Mouse (Mus musculus): Measurements from ENCODE around the gene Hp1bp3.

The Hp1bp3 gene

DNA sequence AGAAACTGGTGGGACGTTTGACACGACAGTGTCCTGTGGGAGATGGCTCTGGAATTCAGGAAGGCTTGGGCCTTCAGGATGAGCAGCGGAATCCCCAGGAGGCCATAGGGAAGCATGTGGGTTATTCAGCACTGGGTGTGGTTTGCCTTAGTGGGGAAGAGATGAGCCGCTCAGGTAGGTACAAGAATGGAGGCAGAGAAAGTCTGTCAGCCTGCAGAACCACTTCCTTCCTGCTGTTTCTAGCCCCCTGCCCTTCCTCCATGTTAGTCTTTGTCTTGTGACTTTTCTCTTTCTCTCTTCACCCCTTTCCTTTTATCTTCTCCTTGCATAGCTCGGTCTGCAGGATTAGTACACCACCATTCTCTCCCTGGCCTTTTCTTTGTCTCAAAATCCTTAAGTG is 6.3 kb downstream of the Hp1bp3 start:
- DNase-seq (ENCODE audit: low spot score in 2 of 2): no peak

DNA sequence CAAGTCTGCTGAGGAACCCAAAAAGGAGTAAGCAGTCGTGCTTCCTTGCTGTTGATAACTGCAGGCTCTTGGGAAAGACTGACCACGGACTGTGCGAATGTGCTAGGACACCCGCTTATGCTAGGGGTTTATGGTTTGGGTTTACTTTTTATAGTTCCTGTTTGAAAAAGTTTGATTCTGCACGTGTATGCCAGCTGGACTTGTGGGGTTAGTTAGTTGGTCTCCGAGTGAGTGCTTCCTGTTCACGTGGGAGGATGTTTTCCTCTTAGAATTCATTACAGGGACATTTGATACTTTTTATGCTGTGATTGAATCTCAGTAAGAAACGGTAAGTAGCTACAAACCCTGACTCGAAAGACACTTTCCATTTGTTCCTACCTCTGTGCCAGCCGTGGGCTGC is 7.5 kb downstream of the Hp1bp3 start:
- no peak for DNase-seq (ENCODE audit: low spot score in 2 of 2)

DNA sequence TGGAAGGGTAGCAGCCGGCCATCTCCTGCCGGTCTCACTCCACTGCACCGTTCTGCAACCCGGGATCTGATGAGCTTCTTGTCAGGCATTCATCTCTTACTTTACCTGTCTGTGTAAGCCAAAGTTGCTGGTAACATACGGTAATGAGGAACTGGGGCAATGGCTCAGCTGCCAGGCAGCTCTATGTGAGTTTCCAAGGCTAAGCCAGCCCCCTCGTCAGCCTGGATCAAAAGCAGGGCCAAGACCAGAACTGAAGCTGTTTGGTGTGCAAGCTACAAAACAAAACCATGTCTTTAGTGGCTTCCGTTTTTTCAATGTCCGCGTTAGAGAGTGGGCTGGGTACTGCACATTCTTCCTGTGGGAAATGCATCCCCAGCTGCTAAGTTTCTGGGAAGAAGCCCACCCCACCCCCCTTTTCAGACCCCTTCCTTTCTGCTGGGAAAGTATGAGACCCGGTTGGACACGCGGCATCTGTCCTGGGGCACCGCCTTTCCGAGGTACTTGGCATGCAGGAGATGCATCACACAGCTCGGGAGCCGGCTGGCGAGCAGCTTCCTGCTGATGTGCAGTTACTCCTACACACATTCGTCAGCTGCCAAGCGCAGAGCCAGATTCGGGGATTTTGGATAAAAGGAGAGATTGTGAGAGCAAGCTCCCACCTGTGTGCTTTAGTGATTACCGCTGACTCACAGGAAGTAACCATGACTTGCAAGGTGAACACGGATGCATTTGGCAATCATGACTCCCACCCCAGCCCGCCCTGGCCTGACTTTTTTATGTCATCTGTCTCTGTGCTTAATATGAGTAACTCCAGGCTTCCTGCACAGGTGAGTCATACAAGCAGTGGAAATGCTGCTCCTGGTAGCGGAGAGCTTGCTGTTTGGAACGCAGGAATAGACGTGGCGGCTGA is 30.9 kb downstream of the Hp1bp3 start:
- no peak for DNase-seq (ENCODE audit: low spot score in 2 of 2)

DNA sequence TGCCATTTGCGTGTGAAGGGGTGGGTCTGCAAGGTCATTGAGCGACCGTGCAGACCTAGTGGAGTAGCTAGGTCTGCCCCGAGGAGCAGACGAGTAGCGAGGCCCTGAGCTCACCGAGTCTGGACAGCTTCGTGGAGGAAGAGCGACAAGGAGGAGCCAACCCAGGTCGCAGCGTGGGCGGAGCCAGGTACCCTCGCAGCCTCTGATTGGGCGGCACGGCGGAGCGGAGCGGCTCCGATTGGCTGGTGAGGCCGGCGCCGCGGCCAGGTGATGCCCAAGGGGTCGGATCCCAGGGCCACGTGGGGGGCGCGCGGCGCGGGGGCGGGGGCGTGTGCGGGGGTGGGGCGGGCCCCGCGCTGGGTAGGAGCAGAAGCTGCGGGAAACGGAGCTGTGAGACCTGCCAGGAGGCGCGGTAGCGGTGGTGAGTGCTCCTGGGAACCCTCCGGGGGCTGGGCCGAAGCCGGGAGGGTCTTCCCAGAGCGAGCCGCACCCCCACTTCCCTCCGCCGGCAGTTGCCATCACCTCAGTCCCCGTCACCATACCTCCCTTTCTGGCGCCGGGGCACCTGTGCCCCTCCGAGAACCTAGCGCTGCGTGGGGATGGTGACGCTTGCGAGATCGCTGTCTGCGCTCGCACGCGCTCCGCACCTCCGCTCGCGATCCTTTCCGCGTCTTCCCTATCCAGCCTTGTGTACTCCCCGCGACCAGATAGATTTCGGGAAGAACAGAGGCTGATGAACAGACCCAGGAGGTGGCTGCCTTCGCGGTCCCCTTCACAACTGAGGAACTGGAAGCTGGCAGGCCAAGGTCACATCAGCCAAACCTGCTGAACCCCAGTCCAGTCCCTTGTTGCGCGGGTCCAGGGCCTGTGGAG is 34.2 kb downstream of the Hp1bp3 start, which contains the start of the genes Sh2d5 and Kif17:
Gene Sh2d5, plus strand, starts transcription at position 316 of the 873 bp plus-strand sequence.
Gene Kif17, plus strand, starts transcription at position 348 of the 873 bp plus-strand sequence.
- DNase-seq (ENCODE audit: low spot score in 2 of 2): peak; percentile 66 to 83

DNA sequence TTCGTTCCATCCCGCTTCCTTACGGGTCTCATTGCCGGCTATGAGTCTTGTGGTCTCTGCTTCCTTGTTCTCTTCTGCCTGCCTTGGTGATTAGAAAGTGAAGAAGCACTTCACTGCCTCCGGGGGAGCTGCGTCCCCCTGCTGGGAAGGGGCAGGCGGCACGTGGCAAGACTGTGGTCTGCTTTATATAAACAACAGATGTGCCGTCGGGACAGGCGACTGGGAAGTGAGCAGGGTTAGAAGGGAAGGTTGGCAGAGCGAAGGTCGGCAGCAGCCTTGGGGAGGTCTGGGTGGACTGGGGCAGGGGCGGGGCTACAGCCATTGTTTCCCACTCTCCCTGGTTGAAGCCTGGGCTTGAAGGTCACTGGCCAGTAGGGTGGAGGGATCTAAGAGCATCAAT is 35.7 kb downstream of the Hp1bp3 start:
- DNase-seq (ENCODE audit: low spot score in 2 of 2): no peak

DNA sequence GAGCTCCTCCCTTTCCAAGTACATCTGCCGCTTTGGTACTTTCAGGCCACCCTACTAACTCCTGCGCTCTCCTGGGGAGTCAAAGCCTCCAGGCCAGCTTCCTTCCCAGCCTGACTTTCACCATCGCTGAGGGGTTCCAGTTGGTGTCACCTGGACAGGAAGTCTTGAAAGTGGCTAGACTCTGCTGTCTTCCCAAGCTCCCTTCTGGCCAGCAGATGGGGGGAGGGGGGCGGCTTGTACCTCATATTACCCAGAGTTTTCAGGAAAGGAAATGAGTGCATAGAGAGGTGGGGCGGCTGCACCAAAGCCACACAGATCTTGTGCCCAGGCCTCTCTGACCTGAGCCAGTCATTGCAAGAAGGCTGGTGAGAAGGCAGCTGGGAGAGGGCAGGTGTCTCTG is 36.1 kb downstream of the Hp1bp3 start:
- DNase-seq (ENCODE audit: low spot score in 2 of 2): no peak

DNA sequence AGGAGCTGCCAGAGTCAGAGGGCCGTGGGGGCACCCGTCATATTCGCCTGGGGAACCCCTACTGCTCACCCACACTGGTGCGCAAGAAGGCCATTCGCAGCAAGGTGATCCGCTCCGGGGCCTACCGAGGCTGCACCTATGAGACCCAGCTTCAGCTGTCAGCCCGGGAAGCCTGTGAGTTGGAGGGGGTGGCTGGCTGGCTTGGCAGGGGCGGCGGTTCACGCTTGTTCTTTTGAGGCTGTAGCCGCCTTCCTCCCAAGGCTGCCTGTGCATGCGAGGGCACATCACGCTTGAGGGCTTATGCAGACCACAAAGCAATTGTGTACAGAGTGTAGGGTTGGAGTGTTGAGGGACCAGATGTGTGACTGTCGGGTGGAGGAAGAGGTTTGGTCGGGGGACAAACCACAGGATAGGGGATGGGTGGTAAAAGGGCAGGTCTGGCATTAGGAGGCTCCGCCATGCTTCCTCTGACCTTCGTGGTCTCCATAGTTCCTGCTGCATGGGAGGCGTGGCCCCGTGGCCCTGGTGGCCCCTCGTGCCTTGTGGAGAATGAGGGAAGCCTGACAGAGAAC is 41.1 kb downstream of the Hp1bp3 start:
- DNase-seq (ENCODE audit: low spot score in 2 of 2): no peak

DNA sequence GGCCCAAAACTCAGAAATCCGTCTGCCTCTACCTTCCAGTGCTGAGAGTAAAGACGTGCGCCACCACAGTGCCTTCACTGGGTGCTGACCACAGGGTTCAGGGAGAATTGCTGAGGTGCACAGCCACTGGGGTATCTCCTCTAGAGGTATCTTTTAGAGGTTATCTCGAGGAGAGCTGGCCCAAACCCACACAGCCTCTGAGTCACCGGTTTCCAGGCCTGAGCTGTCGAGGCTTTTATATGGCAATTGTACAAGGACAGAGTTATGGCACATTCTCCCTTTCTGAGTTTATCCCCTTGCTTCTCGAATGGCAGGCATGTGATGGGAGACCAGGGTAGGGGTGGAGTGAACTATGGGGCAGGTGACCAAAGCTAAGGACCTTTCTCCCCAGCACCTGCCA is 42.6 kb downstream of the Hp1bp3 start:
- DNase-seq (ENCODE audit: low spot score in 2 of 2): no peak

DNA sequence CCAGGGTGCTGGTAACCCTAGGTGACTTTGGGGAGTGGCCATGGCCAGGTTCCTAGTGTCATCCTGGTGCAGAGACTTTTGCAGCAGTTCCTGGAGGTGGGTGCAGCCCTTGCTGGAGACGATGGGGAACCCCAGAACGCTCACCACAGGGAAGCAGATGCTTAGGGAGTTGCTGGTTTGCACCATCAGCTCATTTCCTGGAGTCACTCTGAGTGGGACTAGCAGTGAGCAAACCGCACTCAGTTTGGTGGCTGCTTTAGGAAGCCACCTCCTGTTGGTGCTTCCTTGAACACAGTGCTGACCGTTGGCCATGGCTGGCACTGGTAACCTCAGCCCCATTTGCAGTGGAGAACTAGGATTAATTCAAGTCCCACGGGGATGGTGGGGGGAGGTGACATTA is 43.4 kb downstream of the Hp1bp3 start:
- no peak for DNase-seq (ENCODE audit: low spot score in 2 of 2)

DNA sequence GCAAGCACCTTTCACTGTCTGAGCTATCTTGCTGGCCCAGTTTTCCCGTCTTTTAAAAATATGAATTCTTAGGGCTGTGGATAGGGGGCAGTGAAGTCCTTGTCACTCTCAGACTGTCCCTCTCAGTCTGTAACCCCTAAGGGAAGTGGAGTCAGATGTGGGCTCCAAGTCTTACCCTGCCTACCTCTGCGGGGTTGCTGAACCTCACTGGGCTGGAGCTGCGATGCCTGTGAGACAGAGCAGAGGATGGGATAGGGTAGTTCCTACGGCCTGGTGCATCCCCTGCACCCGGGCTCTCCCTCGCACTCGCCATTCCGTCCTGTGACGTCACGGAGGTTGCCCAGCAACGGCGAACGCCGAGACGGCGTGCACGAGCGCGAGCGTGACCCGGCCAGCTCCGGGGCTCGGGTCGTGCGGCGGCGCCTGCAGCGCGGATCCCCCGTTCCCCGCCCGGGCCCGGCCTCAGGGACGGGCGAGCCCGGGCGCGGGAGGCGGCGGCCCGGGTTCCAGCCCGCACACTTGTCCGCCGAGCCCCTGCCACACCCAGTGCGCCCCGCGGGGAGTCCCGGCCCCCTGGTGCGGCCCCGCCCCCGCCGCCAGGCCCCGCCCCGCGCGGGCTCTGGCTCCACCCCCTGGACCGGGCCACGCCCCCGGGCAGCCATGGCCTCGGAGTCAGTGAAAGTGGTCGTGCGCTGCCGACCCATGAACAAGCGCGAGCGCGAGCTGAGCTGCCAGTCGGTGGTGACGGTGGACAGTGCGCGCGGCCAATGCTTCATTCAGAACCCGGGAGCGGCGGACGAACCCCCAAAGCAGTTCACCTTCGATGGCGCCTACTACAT is 46.0 kb downstream of the Hp1bp3 start:
- peak; percentile 74 to 91 for DNase-seq (ENCODE audit: low spot score in 2 of 2)

DNA sequence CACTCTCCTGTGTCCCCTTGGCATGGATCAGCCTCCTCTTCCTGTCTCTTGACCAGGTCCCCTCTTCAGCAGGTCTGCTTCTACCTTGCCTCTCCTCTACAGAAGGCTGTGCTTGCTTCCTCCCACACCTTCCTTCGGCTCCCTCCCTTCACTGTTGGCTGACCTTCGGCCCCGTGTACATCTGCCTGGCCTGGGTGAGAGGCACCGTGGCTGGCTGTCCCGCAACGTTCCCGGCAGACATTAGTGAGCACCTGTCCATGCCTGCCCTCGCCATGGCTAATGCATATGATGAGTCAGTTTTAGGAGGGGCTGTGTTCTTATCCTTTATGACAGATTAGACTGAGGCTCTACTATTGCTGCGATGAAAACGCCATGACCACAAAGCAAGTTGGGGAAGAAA is 51.8 kb downstream of the Hp1bp3 start:
- DNase-seq (ENCODE audit: low spot score in 2 of 2): no peak

DNA sequence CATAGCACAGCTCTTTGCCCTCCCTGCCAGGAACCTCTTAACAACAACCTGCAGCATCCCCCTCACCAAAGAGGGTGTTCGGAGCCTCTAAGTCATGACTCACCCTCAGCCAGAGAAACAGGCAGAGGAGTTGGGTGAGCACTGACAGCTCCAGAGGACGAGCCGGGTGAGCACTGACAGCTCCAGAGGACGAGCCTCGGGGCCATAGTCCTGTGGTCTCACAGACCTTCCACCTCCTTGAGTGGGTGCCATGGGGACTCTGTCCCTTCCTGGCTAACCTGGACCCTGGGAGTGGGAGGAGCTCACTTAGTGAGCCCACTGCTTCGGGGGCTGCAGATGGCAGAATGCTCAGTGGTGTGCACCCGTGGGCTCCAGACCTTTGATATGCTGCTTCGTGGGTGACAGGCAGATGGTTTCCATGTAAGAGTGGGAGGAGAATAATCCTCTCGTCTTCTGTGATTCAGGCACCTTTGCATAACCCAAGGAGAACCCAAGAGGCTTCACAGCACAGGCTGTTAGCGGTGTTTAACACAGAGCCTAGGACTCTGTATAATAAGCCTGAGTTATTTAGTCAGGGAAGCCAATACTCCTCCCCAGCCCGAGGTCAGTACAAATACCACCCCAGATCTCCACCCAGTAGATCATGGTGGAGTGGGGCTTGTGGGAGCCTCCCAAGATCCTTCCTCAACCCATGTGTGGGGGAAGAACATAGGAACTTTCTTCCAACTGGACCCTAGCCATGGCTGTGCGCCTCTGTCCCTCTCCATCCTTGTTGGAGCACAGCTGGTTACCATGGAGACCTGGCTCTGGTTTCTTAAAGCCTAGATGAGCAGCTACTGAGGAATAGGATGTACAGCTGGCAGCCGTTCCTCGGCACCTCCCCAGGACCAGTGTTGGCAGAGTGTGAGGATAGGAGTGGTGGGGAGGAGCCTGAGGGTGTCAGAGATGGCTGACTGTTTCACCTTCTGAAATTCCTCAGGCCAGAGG is 56.2 kb downstream of the Hp1bp3 start:
- DNase-seq (ENCODE audit: low spot score in 2 of 2): no peak

DNA sequence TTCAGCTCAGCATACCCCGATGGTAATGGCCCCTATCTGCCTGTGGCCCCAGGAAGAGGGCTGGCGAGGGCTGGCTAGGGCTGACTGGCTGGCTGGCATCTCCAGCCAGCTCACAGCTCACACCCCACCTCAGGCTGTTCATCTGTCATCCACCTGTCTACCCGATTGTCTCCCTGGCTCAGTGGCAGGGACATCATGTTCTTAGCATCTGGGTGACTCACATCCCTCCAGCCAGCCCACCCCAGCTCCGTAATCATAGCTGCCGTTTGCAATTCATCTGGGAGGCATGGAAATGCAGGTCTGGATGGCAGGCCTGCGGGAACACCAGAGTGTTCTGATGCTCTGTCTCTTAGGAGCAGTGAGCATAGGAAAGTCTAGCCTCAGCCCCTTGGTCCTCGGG is 62.2 kb downstream of the Hp1bp3 start:
- no peak for DNase-seq (ENCODE audit: low spot score in 2 of 2)

DNA sequence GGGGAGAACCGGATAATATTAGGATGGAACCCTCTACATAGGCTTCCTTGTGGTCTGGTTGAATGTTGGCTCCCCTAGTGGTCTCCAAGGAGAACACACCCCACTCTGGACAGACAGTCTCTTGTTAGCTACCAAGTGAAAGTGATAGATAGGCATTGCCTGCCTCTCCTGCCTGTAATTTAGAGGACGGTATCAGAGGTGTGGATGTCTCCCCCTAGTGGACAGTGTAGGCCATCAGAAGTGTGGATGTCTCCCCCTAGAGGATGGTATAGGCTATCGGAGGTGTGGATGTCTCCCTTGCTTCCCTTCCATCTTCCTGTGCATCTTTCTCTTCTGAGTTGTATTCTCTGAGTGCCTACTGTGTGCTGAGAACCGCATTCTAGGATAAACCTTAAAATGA is 66.7 kb downstream of the Hp1bp3 start:
- peak in 1 of 2 experiments; percentile 60 for DNase-seq (ENCODE audit: low spot score in 2 of 2)

DNA sequence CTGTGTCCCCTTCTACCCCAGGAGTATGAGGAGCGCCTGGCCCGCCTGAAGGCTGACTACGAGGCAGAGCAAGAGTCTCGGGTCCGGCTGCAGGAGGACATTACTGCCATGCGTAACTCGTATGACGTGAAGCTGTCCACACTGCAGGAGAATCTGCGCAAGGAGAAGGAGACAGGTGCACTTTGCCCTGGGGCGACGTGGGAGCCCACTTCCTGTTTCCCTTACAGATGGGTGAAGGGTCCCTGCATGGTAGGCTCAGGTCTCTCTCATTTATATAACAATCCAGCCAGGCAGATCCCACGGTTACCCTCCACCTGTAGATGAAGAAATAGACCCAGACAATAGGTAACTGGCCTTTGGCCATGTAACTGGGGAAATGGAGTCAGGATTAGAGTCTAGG is 70.3 kb downstream of the Hp1bp3 start:
- DNase-seq (ENCODE audit: low spot score in 2 of 2): no peak

DNA sequence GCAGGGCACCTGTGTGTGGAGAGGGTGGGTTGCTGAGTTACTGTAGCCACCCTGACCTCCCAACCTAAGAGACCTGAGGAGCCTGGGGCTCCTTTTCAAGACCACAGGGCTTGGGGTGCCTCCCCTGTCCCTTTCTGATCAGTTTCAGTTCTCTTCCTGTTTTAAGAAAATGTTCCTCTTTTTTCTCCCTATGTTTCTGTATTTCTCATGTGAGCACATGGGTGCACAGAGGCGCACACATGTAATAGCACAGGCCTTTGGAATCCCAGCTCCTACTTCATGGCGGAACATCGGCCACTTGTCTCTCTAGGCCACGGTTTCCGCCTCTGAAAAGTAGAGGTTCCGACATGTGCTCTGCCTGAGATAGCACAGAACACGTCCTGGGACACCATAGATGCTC is 72.6 kb downstream of the Hp1bp3 start:
- DNase-seq (ENCODE audit: low spot score in 2 of 2): no peak

DNA sequence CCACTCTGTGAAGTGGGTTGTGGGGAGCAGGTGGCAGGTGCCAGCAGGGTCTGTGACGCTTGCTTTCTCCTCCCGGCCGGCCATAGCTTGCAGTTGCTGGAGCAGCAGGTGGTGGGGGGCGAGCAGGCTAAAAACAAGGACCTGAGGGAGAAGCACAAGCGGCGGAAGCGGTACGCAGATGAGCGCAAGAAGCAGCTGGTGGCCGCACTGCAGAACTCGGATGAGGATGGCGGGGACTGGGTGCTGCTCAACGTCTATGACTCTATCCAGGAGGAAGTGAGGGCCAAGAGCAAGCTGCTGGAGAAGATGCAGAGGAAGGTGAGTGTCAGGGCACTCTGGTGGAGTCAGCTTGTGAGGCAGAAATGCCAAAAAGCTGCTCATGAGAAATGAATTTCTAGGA is 75.9 kb downstream of the Hp1bp3 start:
- DNase-seq (ENCODE audit: low spot score in 2 of 2): no peak

DNA sequence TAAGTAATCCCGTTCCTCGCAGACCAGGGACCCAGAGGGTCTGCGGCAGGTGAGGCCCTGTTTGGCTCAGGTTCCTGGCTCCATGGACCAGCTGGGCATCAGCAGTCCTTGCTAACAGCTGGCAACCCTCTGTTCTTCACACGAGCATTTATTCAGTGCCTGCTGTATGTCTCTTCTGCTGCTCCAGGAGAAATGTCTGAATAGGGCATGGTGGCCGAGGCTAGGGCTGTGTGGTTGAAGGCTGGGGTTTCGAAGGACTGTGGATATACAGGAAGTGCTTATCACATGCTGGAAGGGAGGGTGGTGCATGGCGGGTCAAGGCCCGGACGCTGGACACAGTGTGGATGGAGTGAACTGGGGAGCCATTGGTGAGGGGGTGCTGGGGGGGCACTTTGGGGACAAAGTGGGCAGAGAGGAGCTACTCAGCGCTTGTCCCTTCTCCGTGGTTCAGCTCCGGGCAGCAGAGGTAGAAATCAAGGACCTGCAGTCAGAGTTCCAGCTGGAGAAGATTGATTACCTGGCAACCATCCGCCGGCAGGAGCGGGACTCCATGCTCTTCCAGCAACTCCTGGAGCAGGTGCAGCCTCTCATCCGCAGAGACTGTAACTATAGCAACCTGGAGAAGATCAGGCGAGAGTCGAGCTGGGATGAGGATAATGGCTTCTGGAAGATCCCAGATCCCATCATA is 77.3 kb downstream of the Hp1bp3 start:
- no peak for DNase-seq (ENCODE audit: low spot score in 2 of 2)

DNA sequence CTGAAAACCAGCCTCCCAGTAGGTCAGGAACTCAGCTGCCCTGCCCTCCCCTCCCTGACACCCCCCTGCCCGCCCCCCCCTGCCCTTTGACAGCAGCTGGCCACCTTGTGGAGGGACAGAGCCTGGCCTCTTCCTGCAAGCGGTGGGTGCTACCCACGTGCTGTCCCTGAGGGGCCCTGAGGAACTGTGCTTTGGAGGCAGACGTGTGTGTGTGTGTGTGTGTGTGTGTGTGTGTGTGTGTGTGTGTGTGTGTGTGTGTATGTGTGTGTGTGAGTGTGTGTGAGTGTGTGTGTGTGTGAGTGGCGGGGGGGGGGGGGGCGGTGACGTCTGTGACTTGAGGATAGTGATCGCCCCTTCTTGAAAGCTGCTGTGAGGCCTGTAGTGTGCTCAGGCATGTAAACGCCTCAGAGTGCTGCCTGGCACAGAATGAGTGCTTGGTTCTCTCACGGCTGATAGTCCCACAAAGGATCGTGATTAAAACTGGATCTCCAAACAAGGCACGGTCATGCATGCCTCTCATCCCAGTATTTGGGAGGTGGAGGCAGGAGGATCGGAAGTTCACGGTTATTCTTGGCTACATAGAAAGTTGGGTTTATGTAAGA is 78.0 kb downstream of the Hp1bp3 start:
- DNase-seq (ENCODE audit: low spot score in 2 of 2): no peak

Data from cerebellum, postnatal 4 days (tissue).